Mouse (Mus musculus): ENCODE measurements around the gene Irf2bp2. TPM values are rescaled to one million over a fixed set of nuclear protein-coding genes. Genes with fewer than 3 reads are reported as not detected.

Irf2bp2 gene
- total RNA-seq, 2 experiments from 2014 or later = 56.9 to 62.5 TPM

- DNase-seq (ENCODE audit: low spot score in 2 of 2) = no peak
- intact Hi-C loops (cut with DNase I) = no loop called here
These were observed 16.9 kb downstream of the Irf2bp2 start for GRCm38 (mm10) chr8:126576919-126577318.

DNA sequence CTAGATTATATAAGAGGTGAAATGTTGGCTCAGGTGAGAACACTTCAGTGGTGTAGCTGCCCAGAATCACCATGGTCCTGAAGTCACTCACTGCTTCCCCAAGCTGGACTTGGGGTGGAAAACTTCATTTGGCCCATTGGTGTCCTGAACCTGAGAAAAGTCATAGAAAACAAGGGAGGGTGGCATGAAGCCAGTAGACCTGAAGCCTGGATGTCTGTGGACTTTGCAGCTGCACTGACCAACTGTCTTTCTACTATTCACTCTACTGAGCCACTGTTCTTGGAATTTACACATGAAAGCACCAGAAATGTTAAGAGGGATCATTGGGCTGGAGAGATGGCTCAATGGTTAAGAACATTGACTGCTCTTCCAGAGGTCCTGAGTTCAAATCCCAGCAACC lies 17.7 kb downstream of the Irf2bp2 start:
- intact Hi-C loops (cut with DNase I) = no loop called here
- DNase-seq (ENCODE audit: low spot score in 2 of 2) = no peak

GRCm38 (mm10) chr8:126574882-126575637 lies 18.7 kb downstream of the Irf2bp2 start:
- DNase-seq (ENCODE audit: low spot score in 2 of 2) = no peak
- intact Hi-C loops (cut with DNase I) = no loop called here

DNA sequence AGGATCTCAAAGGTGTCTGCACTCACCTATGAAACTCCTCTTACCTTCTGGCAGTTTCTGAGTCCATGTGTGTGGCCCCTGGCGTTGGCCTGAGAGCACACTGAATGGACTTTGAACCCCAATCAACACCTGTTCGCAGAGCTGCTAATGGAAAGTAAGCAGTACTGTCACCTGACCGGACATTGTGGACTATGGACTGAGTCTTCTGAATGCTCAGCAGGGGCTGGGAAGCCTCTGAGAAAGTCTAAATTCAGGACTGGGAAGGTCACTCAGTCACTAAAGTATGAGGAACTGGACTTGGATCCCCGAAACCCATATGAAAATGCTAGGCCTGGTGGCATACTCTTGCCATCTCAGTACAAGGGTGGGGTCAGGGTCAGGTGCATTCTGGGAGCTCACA lies 19.9 kb downstream of the Irf2bp2 start:
- intact Hi-C loops (cut with DNase I) = no loop called here
- no peak for DNase-seq (ENCODE audit: low spot score in 2 of 2)

DNA sequence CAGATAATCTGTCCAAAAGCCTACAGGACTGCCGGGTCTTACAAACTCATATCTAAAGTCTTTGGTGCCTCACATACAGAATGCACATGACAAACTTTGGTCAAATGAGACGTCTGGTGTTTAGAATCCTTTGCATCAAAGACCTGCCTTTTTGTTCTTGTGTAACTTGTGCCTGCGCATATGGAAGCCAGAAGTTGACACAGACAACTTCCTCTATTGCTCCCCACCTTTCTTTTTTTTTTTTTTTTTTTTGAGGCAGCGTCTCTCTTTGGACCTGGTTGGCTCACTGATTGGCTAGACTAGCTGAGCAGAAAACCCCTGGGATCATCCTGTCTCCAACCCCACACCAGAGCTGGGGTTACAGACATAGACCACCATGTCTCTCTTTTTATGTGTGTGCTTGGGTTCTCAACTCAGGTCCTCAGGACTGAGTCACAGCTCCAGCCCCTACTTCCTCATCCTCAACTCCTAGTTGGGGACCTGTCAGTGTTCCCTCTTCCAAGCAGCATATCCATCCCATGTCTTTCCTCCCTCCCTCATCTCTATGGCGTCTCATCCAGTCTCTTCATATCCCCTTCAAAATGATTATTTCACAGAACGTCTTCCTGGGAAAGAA lies 20.6 kb downstream of the Irf2bp2 start:
- DNase-seq (ENCODE audit: low spot score in 2 of 2) = no peak
- intact Hi-C loops (cut with DNase I) = no loop called here

GRCm38 (mm10) chr8:126571065-126571660 lies 22.6 kb downstream of the Irf2bp2 start:
- intact Hi-C loops (cut with DNase I) = no loop called here

DNA sequence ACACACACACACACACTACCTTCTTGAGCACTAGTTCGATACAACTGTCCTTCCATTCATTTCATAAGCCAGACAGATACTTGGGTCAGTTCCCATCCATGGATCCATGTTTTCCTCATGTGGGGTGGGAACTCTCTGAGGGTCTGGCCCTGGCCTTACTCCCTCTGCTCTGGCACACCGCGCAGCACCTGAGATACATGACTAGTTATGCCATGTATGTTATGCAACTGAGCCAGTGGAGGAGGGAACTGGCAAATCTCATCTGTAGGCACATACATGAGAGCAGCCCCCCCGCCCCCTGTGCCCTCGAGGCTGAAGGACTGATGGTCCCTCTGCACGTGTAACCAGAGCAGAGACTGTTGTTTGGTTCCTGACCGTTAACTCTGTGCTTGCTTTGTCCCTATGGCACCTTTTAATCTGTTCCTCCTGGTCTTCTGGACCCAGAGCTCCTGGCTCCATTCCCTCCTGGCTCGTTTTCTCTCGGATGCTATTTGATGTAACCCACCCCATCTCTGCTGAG lies 23.2 kb downstream of the Irf2bp2 start:
- intact Hi-C loops (cut with DNase I) = no loop called here
- no peak for DNase-seq (ENCODE audit: low spot score in 2 of 2)

More at GRCm38 (mm10) chr8:126571065-126571660, 22.6 kb downstream of the Irf2bp2 start:
- no peak for DNase-seq (ENCODE audit: low spot score in 2 of 2)

GRCm38 (mm10) chr8:126570046-126570445 lies 23.7 kb downstream of the Irf2bp2 start:
- DNase-seq (ENCODE audit: low spot score in 2 of 2) = no peak
- intact Hi-C loops (cut with DNase I) = no loop called here

DNA sequence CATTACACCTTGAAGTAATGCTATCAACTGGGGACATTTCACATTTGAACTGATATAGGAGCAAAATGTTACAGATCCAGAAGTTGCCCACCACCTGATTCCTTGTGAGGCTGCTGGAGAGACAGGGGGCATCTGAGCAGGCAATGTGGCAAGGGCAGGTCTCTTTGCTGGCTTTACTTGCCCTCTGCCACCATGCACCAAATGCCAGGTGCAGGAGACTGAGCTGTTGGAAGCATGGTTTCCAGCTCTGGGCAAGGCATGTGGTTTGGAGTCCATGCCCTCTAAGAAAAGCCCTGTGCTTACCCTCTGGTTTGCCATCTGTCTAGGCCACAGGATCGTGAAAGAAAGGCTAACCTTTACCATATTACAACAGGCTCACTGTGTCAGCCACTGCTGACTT lies 24.1 kb downstream of the Irf2bp2 start:
- intact Hi-C loops (cut with DNase I) = no loop called here
- DNase-seq (ENCODE audit: low spot score in 2 of 2) = no peak

GRCm38 (mm10) chr8:126567674-126568073 lies 26.1 kb downstream of the Irf2bp2 start:
- intact Hi-C loops (cut with DNase I) = no loop called here
- DNase-seq (ENCODE audit: low spot score in 2 of 2) = no peak

- peak; percentile 55 to 66 for DNase-seq (ENCODE audit: low spot score in 2 of 2)
- intact Hi-C loops (cut with DNase I) = no loop called here
These were observed 27.2 kb downstream of the Irf2bp2 start for GRCm38 (mm10) chr8:126566446-126567062.

DNA sequence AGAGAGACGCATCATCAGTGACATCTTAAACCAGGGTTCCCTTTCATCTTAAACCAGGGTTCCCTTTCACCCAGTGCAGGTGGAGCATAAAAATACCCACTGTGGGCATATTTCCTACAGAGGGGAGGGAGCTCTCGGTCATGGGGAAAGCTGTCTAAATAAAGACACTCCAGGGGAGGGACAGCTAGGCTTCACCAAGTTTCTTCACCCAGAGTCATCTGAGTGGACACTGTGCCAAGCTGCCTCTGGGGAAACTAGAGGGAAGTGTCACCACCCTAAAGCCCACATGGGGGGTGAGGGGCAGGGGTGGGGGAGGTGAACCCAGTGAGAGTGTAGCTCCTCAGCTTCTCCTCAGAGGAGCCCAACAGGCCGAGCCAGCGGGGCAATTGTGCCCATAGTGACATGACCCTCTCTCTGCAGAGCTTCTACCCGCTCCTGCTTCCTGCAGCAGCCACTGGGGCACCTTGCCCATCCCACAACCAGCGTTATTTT lies 27.8 kb downstream of the Irf2bp2 start:
- no peak for DNase-seq (ENCODE audit: low spot score in 2 of 2)
- intact Hi-C loops (cut with DNase I) = no loop called here

DNA sequence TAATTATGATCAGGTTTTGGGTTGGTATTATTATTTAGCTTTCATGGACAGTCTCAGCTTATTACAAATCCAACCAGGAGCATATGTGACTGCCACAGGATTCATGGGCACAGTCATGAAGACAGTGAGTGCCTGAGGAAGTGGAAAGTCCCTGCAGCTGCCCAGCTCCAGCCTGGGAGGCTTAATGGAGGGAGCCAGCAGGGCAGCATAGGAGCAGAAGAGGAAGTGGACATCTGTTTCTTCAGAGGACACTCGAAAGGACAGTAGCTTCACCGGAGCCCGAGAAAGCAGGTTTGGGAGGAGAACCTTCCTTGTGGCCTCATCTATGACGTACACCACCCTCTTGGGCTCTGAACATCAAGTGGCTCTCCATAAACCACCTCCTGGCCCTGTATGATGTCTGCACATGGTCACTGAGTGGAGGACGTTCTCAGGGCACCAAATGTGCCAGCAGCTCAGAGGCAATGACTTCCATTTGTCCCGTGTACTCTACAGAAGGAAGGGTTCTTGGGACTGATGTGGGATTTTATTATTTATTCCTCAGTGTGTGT lies 28.5 kb downstream of the Irf2bp2 start:
- no peak for DNase-seq (ENCODE audit: low spot score in 2 of 2)
- intact Hi-C loops (cut with DNase I) = no loop called here

DNA sequence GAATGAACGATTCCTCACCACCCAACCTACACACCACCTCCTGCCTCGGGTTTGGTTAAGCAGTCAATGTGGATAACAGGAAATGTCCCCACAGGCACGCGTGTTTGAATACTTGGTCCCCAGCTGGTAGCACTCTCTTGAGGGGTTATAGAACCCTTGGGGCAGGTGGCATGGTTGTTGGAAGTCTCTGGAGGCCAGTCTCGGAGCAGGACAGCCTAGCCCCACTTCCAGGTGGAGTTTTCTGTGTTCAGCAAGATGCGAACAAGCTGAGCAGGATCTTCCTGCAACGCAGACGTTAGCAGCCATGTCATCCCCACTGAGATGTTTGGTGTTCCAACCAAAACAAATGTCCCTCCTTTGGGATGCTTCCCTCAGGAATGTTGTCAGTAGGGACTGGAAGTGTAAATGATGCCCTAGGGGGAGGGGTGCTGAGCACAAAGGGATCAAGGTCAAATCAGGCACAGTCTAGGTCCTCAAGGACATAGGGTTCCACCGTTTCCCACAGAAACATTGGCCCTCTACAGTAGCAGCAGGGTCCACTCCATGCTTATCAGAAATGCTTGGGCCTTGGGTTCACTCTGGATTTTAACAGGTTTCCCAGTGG lies 29.1 kb downstream of the Irf2bp2 start:
- DNase-seq (ENCODE audit: low spot score in 2 of 2) = no peak
- intact Hi-C loops (cut with DNase I) = no loop called here

GRCm38 (mm10) chr8:126561316-126561841 lies 32.4 kb downstream of the Irf2bp2 start:
- no peak for DNase-seq (ENCODE audit: low spot score in 2 of 2)
- intact Hi-C loops (cut with DNase I) = no loop called here

DNA sequence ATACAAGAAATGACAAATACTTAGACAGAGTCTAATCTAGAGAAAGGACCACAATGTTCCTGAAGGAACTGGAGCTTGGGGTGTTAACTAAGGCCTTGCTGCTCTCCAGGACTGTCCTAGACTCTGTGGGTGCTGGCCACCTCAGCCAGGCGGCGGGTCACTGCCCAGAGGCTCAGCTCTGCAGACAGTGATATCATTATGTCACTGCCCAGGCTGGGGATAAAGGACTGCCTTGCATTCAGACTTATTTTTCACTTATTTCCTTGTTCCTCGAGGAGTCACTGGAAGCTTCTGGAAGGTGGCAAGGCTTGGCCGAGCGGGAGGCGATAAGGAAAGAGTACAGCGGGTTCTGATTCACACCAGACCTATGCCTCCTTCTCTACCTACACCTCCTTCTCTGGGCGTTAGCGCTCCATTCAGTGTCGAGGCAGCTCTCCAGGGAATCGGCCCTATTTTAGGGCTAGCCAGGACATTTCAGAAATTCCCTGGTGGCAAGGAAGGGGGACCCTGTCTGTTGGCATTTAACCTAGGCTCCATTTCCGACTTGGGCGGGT lies 35.3 kb downstream of the Irf2bp2 start:
- intact Hi-C loops (cut with DNase I) = no loop called here
- DNase-seq (ENCODE audit: low spot score in 2 of 2) = no peak

GRCm38 (mm10) chr8:126557403-126557802 lies 36.4 kb downstream of the Irf2bp2 start:
- intact Hi-C loops (cut with DNase I) = no loop called here
- DNase-seq (ENCODE audit: low spot score in 2 of 2) = no peak

- intact Hi-C loops (cut with DNase I) = no loop called here
- no peak for DNase-seq (ENCODE audit: low spot score in 2 of 2)
These were observed 37.1 kb downstream of the Irf2bp2 start for GRCm38 (mm10) chr8:126556691-126557090.

DNA sequence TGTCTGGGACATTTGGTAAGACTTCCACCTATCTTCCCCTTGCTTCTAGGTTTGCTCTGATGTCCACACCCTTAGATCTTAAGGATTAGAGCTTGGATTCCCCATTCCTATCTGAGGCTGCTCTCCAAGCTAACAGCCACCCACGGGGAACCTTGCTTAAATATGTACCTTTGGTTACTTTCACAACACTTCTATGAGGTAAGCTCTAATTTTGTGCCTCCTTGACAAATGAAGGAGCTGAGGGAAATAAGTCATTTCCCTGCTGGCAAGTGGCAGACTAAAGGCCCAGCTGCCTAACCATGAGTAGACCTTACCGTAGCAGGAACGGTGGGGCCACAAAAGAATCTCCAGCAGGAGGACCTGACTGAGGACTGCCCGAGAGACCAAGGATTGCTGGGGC lies 39.0 kb downstream of the Irf2bp2 start:
- intact Hi-C loops (cut with DNase I) = no loop called here
- DNase-seq (ENCODE audit: low spot score in 2 of 2) = no peak
